Comparison of ENCODE assay signal across 25 mouse cellular contexts in genomic region chr8:124089016-124089415, GRCm38 (mm10).
DNase-seq lines count a peak whose midpoint lies in the region; ATAC-seq and TF ChIP-seq lines count a peak whose summit lies in the region.
"Had no signal": no experiment of that assay in that cellular context is flagged by ENCODE, and none has a peak within 500 bp of the region (broad histone marks: within the 10 kb centered on the region; RNA-seq: fewer than 3 reads in every experiment).

No protein-coding gene starts in this region.

- H3K4me3 ChIP-seq in CH12.LX (replicated peaks in 1 of 3; ENCODE audit: low read depth in 2 of 3, low read length in 2 of 3, poor library complexity in 1 of 3) = no peak overlapping the region
- H3K4me3 ChIP-seq in stomach, embryonic 14.5 days (ENCODE audit: low read depth, low read length) = no peak overlapping the region
- H3K4me3 ChIP-seq in stomach, embryonic 16.5 days (replicated peaks; ENCODE audit: low read length) = no peak overlapping the region
- H3K4me3 ChIP-seq: embryonic facial prominence, embryonic 12.5 days; embryonic facial prominence, embryonic 15.5 days; erythroblast, embryonic 14.5 days; forebrain, embryonic 10.5 days; forebrain, embryonic 12.5 days had no signal

- peak; percentile 77 for DNase-seq in CH12.LX (ENCODE audit: extremely low read depth)
- DNase-seq in kidney, adult 18-20 months = no peak
- no peak for DNase-seq in frontal cortex, postnatal 14 days (ENCODE audit: low spot score in 2 of 2)
- no peak for DNase-seq in spleen, adult 18-20 months
- DNase-seq: adrenal gland, adult 8-10 months; adrenal gland, postnatal 14 days; adrenal gland, postnatal 36 days; cerebellum, adult 11-12 months; cerebellum, adult 2 months; cerebellum, adult 9-10 months; cerebellum, postnatal 10 days; cerebellum, postnatal 25 days; embryo, embryonic 11 days had no signal

- H3K27ac ChIP-seq in CH12.LX (ENCODE audit: insufficient read depth, low read depth) = no peak overlapping the region
- peak overlapping the region; percentile 48; the same call in 1 of the 2 replicates for H3K27ac ChIP-seq in stomach, embryonic 14.5 days (ENCODE audit: low read length)
- peak overlapping the region; percentile 87 for H3K27ac ChIP-seq in stomach, embryonic 16.5 days (ENCODE audit: low read length)
- H3K27ac ChIP-seq: embryonic facial prominence, embryonic 12.5 days; forebrain, embryonic 12.5 days had no signal

- in situ Hi-C loops in CH12.LX (cut with MboI; ENCODE audit: low pct_ligation_motif_present, low pct_unique_long_range_greater_than_20kb, low sequenced_read_pairs) = loop anchor here (10.0 kb wide), 1 partner anchor 196 kb away; no protein-coding TSS in a partner anchor

- no peak overlapping the region for H3K9ac ChIP-seq in CH12.LX (ENCODE audit: insufficient read depth, low read depth)
- no peak overlapping the region for H3K9ac ChIP-seq in stomach, embryonic 14.5 days (replicated peaks; ENCODE audit: low read depth, low read length)
- H3K9ac ChIP-seq in stomach, embryonic 16.5 days (ENCODE audit: low read length) = no peak overlapping the region
- H3K9ac ChIP-seq: embryonic facial prominence, embryonic 12.5 days; embryonic facial prominence, embryonic 15.5 days; forebrain, embryonic 12.5 days had no signal

- 83% methylated on average over 5 of the region's 5 CpGs for WGBS in stomach, embryonic 14.5 days
- 87% methylated on average over 5 of the region's 5 CpGs for WGBS in stomach, embryonic 16.5 days

- no peaks in the 10 kb centered on the region for H3K79me2 ChIP-seq in CH12.LX (replicated peaks; ENCODE audit: control insufficient read depth, extremely low read depth, insufficient read depth, poor library complexity, severe bottlenecking)

- TF ChIP-seq EP300 in CH12.LX (IDR thresholded peaks at IDR 0.05; ENCODE audit: low read length) = no peak

- peaks cover 34 to 59% of the 10 kb centered on the region in 2 experiments for H3K4me1 ChIP-seq in CH12.LX (ENCODE audit: control insufficient read depth in 1 of 2, insufficient read depth in 2 of 2)
- 0 out of 2 replicates have a peak, but pooled peaks cover 2% of the 10 kb centered on the region for H3K4me1 ChIP-seq in stomach, embryonic 14.5 days (ENCODE audit: control insufficient read depth, insufficient read depth, low read length)
- H3K4me1 ChIP-seq in stomach, embryonic 16.5 days (ENCODE audit: control insufficient read depth, insufficient read depth, low read length) = peaks cover 7% of the 10 kb centered on the region; the same call in 1 of the 2 replicates
- H3K4me1 ChIP-seq: embryonic facial prominence, embryonic 12.5 days had no signal

- no peak for ATAC-seq in stomach, embryonic 14.5 days (ENCODE audit: insufficient number of reproducible peaks, insufficient read depth, low FRiP score, low read depth)
- no peak for ATAC-seq in stomach, embryonic 16.5 days (ENCODE audit: insufficient read depth, low FRiP score)
- ATAC-seq: activated CD4-positive, CD25-positive, alpha-beta regulatory T cell, adult 4 months; forebrain, embryonic 14.5 days; forebrain, embryonic 16.5 days; Patski had no signal

- H3K9me3 ChIP-seq in CH12.LX (replicated peaks; ENCODE audit: low read length) = no peaks in the 10 kb centered on the region
- no peaks in the 10 kb centered on the region for H3K9me3 ChIP-seq in stomach, embryonic 14.5 days (ENCODE audit: control insufficient read depth, low read depth, low read length)
- no peaks in the 10 kb centered on the region for H3K9me3 ChIP-seq in stomach, embryonic 16.5 days (replicated peaks; ENCODE audit: control insufficient read depth, low read length)
- H3K9me3 ChIP-seq: embryonic facial prominence, embryonic 12.5 days; embryonic facial prominence, embryonic 15.5 days; forebrain, embryonic 10.5 days; forebrain, embryonic 12.5 days had no signal

- H3K36me3 ChIP-seq in CH12.LX (replicated peaks in 1 of 2; ENCODE audit: control insufficient read depth in 1 of 2, insufficient read depth in 1 of 2, low read length in 1 of 2) = no peaks in the 10 kb centered on the region
- H3K36me3 ChIP-seq in stomach, embryonic 14.5 days (ENCODE audit: control insufficient read depth, insufficient read depth, low read length) = no peaks in the 10 kb centered on the region
- no peaks in the 10 kb centered on the region for H3K36me3 ChIP-seq in stomach, embryonic 16.5 days (ENCODE audit: control insufficient read depth, insufficient read depth, low read length)
- H3K36me3 ChIP-seq: embryonic facial prominence, embryonic 12.5 days; embryonic facial prominence, embryonic 15.5 days; forebrain, embryonic 10.5 days; forebrain, embryonic 12.5 days; G1E had no signal

- no peak for TF ChIP-seq RAD21 in CH12.LX (IDR thresholded peaks at IDR 0.05; ENCODE audit: low read depth, low read length)

- dilution Hi-C loops in CH12.LX (cut with MboI; ENCODE audit: extremely low pct_ligation_motif_present, extremely low pct_unique_long_range_greater_than_20kb, low sequenced_read_pairs) = no loop called here

- TF ChIP-seq POLR2A in CH12.LX (IDR thresholded peaks at IDR 0.05; ENCODE audit: low read depth, low read length) = no peak

- TF ChIP-seq CTCF in CH12.LX (conservative IDR thresholded peaks at IDR 0.05 in 1 of 2, IDR thresholded peaks at IDR 0.05 in 1 of 2; ENCODE audit: low read depth in 2 of 2, low read length in 2 of 2) = no peak

- no peak overlapping the region for H3K4me2 ChIP-seq in CH12.LX (ENCODE audit: insufficient read depth, low read depth, poor library complexity, severe bottlenecking)
- no peak overlapping the region for H3K4me2 ChIP-seq in stomach, embryonic 14.5 days (replicated peaks; ENCODE audit: low read depth, low read length)
- no peak overlapping the region for H3K4me2 ChIP-seq in stomach, embryonic 16.5 days (ENCODE audit: low read depth, low read length)
- H3K4me2 ChIP-seq: embryonic facial prominence, embryonic 12.5 days; embryonic facial prominence, embryonic 15.5 days; forebrain, embryonic 12.5 days had no signal

- no peaks in the 10 kb centered on the region for H3K27me3 ChIP-seq in CH12.LX (replicated peaks)
- no peaks in the 10 kb centered on the region for H3K27me3 ChIP-seq in stomach, embryonic 14.5 days (ENCODE audit: control insufficient read depth, insufficient read depth, low read length)
- H3K27me3 ChIP-seq in stomach, embryonic 16.5 days (ENCODE audit: control insufficient read depth, insufficient read depth, low read length) = no peaks in the 10 kb centered on the region
- H3K27me3 ChIP-seq: embryonic facial prominence, embryonic 12.5 days; embryonic facial prominence, embryonic 15.5 days; forebrain, embryonic 12.5 days; Patski had no signal

TF ChIP-seq in CH12.LX, 34 proteins besides CTCF, POLR2A, EP300 and RAD21:
- TF ChIP-seq IRF4 (IDR thresholded peaks at IDR 0.05; ENCODE audit: low read depth, low read length) (peak; percentile 34; the same call in 1 of the 2 replicates), ELF1 (IDR thresholded peaks at IDR 0.05; ENCODE audit: low read depth, low read length) (peak; percentile 56; the same call in 1 of the 2 replicates), ETS1 (conservative IDR thresholded peaks at IDR 0.05; ENCODE audit: low read depth, low read length) (0 out of 2 replicates have a peak, but pooled peaks have one; percentile 24), ZNF384 (IDR thresholded peaks at IDR 0.05; ENCODE audit: low read depth, low read length) (no peak)
